Mouse (Mus musculus): Measurements from ENCODE around the gene Lrrc20. TPM values are rescaled to one million over a fixed set of nuclear protein-coding genes. Genes with fewer than 3 reads are reported as not detected.
"Not testable (repeated sequence)": the region's sequence is repeated elsewhere in the genome, so short reads cannot be mapped to it uniquely, and the experiment has no call there.

Gene Lrrc20
- total and polyA plus RNA-seq, 2 experiments from 2014 or later, result 8.3 to 15.5 TPM

GRCm38 (mm10) chr10:61623874-61624273 is 148.3 kb downstream of the Lrrc20 start:
- not testable (repeated sequence) for ATAC-seq (ENCODE audit: low FRiP score); H3K36me3 ChIP-seq (ENCODE audit: insufficient read depth, low read length); H3K4me3 ChIP-seq (ENCODE audit: low read depth, low read length); H3K27ac ChIP-seq (ENCODE audit: low read depth, low read length); DNase-seq (ENCODE audit: low spot score); H3K4me2 ChIP-seq (ENCODE audit: low read depth, low read length, poor library complexity, severe bottlenecking); H3K9me3 ChIP-seq (ENCODE audit: low read length); H3K27me3 ChIP-seq (ENCODE audit: insufficient read depth, low read length); H3K9ac ChIP-seq (replicated peaks; ENCODE audit: low read length, poor library complexity, severe bottlenecking); H3K4me1 ChIP-seq (ENCODE audit: insufficient read depth, low read length)
- WGBS, result 74% methylated on average over 3 of the region's 3 CpGs
- peak; percentile 35 for TF ChIP-seq CTCF (IDR thresholded peaks at IDR 0.05)

DNA sequence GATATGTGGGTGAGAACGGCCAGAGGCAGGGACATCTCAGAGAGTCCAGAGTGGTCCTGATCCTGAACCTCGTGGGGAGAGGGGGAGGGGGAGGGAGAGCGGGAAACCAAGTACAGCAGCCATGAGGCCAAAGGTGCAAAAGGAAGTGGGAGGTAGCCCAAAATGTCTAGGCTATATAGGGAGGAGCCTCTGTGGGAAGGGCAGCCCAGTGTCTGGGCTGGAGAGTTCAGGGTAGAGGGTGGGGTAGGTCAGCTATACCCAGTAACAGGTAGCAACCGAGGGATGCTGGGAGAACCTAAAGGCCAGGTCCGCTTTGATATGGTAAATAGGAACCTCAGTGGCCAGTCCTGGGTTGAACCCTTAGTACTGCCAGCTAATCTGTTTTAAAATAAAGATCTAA is 149.2 kb downstream of the Lrrc20 start:
- WGBS, result 30% methylated on average over 5 of the region's 5 CpGs
- H3K27me3 ChIP-seq (ENCODE audit: insufficient read depth, low read length), result peaks cover 6% of the 10 kb centered on the region; the same call in 1 of the 2 replicates
- ATAC-seq (ENCODE audit: low FRiP score), result 0 out of 2 replicates have a peak, but pooled peaks have one; percentile 42
- H3K36me3 ChIP-seq (ENCODE audit: insufficient read depth, low read length), result no peaks in the 10 kb centered on the region
- no peak for DNase-seq (ENCODE audit: low spot score)
- TF ChIP-seq CTCF (IDR thresholded peaks at IDR 0.05), result no peak
- H3K9me3 ChIP-seq (ENCODE audit: low read length), result no peaks in the 10 kb centered on the region
- H3K27ac ChIP-seq (ENCODE audit: low read depth, low read length), result no peak overlapping the region
- no peak overlapping the region for H3K9ac ChIP-seq (replicated peaks; ENCODE audit: low read length, poor library complexity, severe bottlenecking)
- no peaks in the 10 kb centered on the region; the same call in 1 of the 2 replicates for H3K4me1 ChIP-seq (ENCODE audit: insufficient read depth, low read length)
- H3K4me2 ChIP-seq (ENCODE audit: low read depth, low read length, poor library complexity, severe bottlenecking), result peak overlapping the region; percentile 82
- peak overlapping the region; percentile 43 for H3K4me3 ChIP-seq (ENCODE audit: low read depth, low read length)

DNA sequence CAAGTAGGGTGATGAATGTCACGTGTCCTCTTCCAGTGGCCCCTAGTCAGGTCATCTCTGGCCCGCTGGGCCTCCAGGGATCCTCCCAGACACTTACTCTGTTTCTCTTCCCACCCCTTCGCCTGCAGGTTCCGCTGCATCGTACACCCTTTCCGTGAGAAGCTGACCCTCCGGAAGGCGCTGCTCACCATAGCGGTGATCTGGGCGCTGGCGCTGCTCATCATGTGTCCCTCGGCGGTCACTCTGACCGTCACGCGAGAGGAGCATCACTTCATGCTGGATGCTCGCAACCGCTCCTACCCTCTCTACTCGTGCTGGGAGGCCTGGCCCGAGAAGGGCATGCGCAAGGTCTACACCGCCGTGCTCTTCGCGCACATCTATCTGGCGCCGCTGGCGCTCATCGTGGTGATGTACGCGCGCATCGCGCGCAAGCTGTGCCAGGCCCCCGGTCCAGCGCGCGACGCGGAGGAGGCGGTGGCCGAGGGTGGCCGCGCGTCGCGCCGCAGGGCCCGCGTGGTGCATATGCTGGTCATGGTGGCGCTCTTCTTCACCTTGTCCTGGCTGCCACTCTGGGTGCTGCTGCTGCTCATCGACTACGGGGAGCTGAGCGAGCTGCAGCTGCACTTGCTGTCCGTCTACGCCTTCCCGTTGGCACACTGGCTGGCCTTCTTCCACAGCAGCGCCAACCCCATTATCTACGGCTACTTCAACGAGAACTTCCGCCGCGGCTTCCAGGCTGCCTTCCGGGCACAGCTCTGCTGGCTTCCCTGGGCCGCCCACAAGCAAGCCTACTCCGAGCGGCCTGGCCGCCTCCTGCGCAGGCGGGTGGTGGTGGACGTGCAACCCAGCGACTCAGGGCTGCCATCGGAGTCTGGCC is 150.0 kb downstream of the Lrrc20 start:
- TF ChIP-seq CTCF (IDR thresholded peaks at IDR 0.05), result peak; percentile 19; the same call in 1 of the 2 replicates
- no peaks in the 10 kb centered on the region for H3K36me3 ChIP-seq (ENCODE audit: insufficient read depth, low read length)
- peak overlapping the region; percentile 43 for H3K4me3 ChIP-seq (ENCODE audit: low read depth, low read length)
- H3K9me3 ChIP-seq (ENCODE audit: low read length), result no peaks in the 10 kb centered on the region
- peak overlapping the region; percentile 57; the same call in 1 of the 2 replicates for H3K27ac ChIP-seq (ENCODE audit: low read depth, low read length)
- ATAC-seq (ENCODE audit: low FRiP score), result peak; percentile 88
- WGBS, result 3% methylated on average over 70 of the region's 74 CpGs
- peaks cover 6% of the 10 kb centered on the region; the same call in 1 of the 2 replicates for H3K27me3 ChIP-seq (ENCODE audit: insufficient read depth, low read length)
- peak overlapping the region; percentile 82 for H3K4me2 ChIP-seq (ENCODE audit: low read depth, low read length, poor library complexity, severe bottlenecking)
- no peaks in the 10 kb centered on the region; the same call in 1 of the 2 replicates for H3K4me1 ChIP-seq (ENCODE audit: insufficient read depth, low read length)
- DNase-seq (ENCODE audit: low spot score), result peak; percentile 60
- H3K9ac ChIP-seq (replicated peaks; ENCODE audit: low read length, poor library complexity, severe bottlenecking), result peak overlapping the region; percentile 56

- H3K4me1 ChIP-seq (ENCODE audit: insufficient read depth, low read length), result no peaks in the 10 kb centered on the region; the same call in 1 of the 2 replicates
- DNase-seq (ENCODE audit: low spot score) (no peak), ATAC-seq (ENCODE audit: low FRiP score) (no peak)
- H3K36me3 ChIP-seq (ENCODE audit: insufficient read depth, low read length), result no peaks in the 10 kb centered on the region
- H3K4me3 ChIP-seq (ENCODE audit: low read depth, low read length), result no peak overlapping the region
- no peak overlapping the region for H3K9ac ChIP-seq (replicated peaks; ENCODE audit: low read length, poor library complexity, severe bottlenecking)
- TF ChIP-seq CTCF (IDR thresholded peaks at IDR 0.05), result no peak
- H3K27me3 ChIP-seq (ENCODE audit: insufficient read depth, low read length), result peaks cover 6% of the 10 kb centered on the region; the same call in 1 of the 2 replicates
- no peak overlapping the region for H3K27ac ChIP-seq (ENCODE audit: low read depth, low read length)
- WGBS, result 85% methylated on average over 3 of the region's 3 CpGs
- no peak overlapping the region for H3K4me2 ChIP-seq (ENCODE audit: low read depth, low read length, poor library complexity, severe bottlenecking)
- no peaks in the 10 kb centered on the region for H3K9me3 ChIP-seq (ENCODE audit: low read length)
These were observed 150.9 kb downstream of the Lrrc20 start for GRCm38 (mm10) chr10:61626551-61626950.

DNA sequence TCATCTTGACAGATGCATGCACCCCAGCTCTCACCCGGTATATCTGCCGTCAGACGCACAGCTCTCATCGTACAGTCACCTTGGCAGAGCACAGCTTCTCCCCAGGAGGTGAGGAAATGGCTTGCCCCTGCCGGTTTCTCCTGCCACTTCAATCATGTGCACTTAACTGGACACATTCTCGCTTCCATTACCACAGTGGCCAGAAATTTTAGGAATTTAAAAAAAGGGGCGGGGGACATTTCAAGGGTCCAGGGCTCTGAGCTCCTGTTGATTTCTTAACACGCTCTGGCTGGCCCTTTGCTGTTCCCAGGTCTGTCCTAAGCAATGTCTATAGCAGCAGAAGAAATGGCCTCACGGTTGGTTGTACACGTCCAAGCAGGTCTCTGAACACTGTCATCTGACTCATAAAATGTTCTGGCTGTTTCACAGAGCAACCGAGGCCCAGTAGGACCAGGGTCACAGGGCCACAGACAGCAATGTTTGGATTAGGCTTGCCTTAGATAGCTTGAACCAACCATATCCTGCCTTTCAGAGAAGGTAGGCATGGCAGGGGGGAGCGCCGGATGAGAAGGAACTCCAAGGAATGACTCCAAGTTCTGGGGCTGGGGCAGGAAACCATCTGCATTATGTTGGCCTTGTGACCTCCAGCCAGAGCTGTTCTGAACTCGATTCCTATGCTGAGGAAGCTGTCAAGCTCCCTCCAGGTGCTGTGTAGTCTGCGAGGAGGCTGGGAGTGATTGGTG is 151.8 kb downstream of the Lrrc20 start:
- ATAC-seq (ENCODE audit: low FRiP score) (no peak), DNase-seq (ENCODE audit: low spot score) (peak; percentile 21)
- Histone ChIP-seq H3K4me2 (ENCODE audit: low read depth, low read length, poor library complexity, severe bottlenecking) (no peak overlapping the region), H3K27me3 (ENCODE audit: insufficient read depth, low read length) (peaks cover 6% of the 10 kb centered on the region; the same call in 1 of the 2 replicates), H3K9ac (replicated peaks; ENCODE audit: low read length, poor library complexity, severe bottlenecking) (no peak overlapping the region), H3K36me3 (ENCODE audit: insufficient read depth, low read length) (no peaks in the 10 kb centered on the region), H3K4me3 (ENCODE audit: low read depth, low read length) (no peak overlapping the region), H3K4me1 (ENCODE audit: insufficient read depth, low read length) (no peaks in the 10 kb centered on the region; the same call in 1 of the 2 replicates), H3K9me3 (ENCODE audit: low read length) (no peaks in the 10 kb centered on the region), H3K27ac (ENCODE audit: low read depth, low read length) (no peak overlapping the region)
- WGBS, result 79% methylated on average over 15 of the region's 15 CpGs
- no peak for TF ChIP-seq CTCF (IDR thresholded peaks at IDR 0.05)
